Mouse (Mus musculus) lung, embryonic 14.5 days (tissue): ENCODE results near the gene Upp2. TPM values are rescaled to one million over a fixed set of nuclear protein-coding genes. Genes with fewer than 3 reads are reported as not detected.

Experiments
- ATAC-seq: fragments of 200-750 bp; cut with Nextera tagmentation; 2 replicates; pipeline ENCODE4 v1.8.0; 2017; ENCODE audit warnings: mild to moderate bottlenecking, moderate TSS enrichment, moderate library complexity; ENCODE audit not compliant: insufficient read depth
- DNase-seq: peaks from one replicate; pipeline ENCODE4 v3.0.0-alpha.2; 2015
- H3K27ac ChIP-seq: fragments of 300-500 bp; sonication (generic); 2 replicates; pipeline ENCODE4 v1.5.1; 2014; ENCODE audit warnings: low read depth, mild to moderate bottlenecking, moderate library complexity
- H3K27me3 ChIP-seq: fragments of 300-500 bp; sonication (generic); 2 replicates; pipeline ENCODE4 v1.6.1; 2014; ENCODE audit warnings: low read length, control low read depth; ENCODE audit not compliant: insufficient read depth
- H3K36me3 ChIP-seq: fragments of 300-500 bp; sonication (generic); 2 replicates; pipeline ENCODE4 v1.6.1; 2014; ENCODE audit warnings: control low read depth; ENCODE audit not compliant: insufficient read depth
- H3K4me1 ChIP-seq: fragments of 300-500 bp; sonication (generic); 2 replicates; pipeline ENCODE4 v1.6.1; 2014; ENCODE audit warnings: antibody characterized with exemption, control low read depth; ENCODE audit not compliant: insufficient read depth
- H3K4me2 ChIP-seq: fragments of 300-500 bp; sonication (generic); 2 replicates; pipeline ENCODE4 v1.6.1; 2014; ENCODE audit warnings: mild to moderate bottlenecking
- H3K4me3 ChIP-seq: fragments of 300-500 bp; sonication (generic); 2 replicates; pipeline ENCODE4 v1.5.1; 2014; ENCODE audit warnings: low read depth, low read length
- H3K9ac ChIP-seq: fragments of 300-500 bp; sonication (generic); 2 replicates; pipeline ENCODE4 v1.6.1; 2014
- H3K9me3 ChIP-seq: fragments of 300-500 bp; sonication (generic); 2 replicates; pipeline ENCODE4 v1.6.1; 2016; ENCODE audit warnings: low read depth, low read length, control low read depth
- CTCF ChIP-seq: IDR thresholded peaks from 2 replicates; pipeline ENCODE4 v1.5.1; 2016; ENCODE audit warnings: antibody characterized with exemption, low read depth
- WGBS: fragments of 180-500 bp; shearing (Covaris S2); extraction: QIAGEN DNeasy Blood & Tissue Kit; methylation state at CpG from one replicate; pipeline ENCODE4 v1.1.7; 2014; 5-methylcytosine and 5-hydroxymethylcytosine counted together
- polyA plus RNA-seq: library from polyadenylated mRNA; unstranded; fragments of >200 nt; fragmentation: Nextera tagmentation; extraction: Ambion mirVana; gene quantifications from 2 replicates; pipeline ENCODE4 v1.2.1, GENCODE M21; 2014

Upp2 gene
- polyA plus RNA-seq, 1 experiment from 2014 or later, result 8.6 TPM

- no peak overlapping the region for H3K27ac ChIP-seq
- no peak overlapping the region for H3K9ac ChIP-seq
- DNase-seq (peak; percentile 50), ATAC-seq (peak; percentile 65; the same call in 1 of the 2 replicates)
- TF ChIP-seq CTCF, result no peak
- no peak overlapping the region for H3K4me2 ChIP-seq
- H3K4me3 ChIP-seq, result no peak overlapping the region
- H3K27me3 ChIP-seq, result no peaks in the 10 kb centered on the region
- H3K4me1 ChIP-seq, result peaks cover 6% of the 10 kb centered on the region; the same call in 1 of the 2 replicates
- WGBS, result 29% methylated on average over 9 of the region's 9 CpGs
- no peaks in the 10 kb centered on the region for H3K9me3 ChIP-seq
- no peaks in the 10 kb centered on the region for H3K36me3 ChIP-seq
These were observed 16.6 kb upstream of the Upp2 start for GRCm38 (mm10) chr2:58550488-58550887.

GRCm38 (mm10) chr2:58551866-58552265 is 15.2 kb upstream of the Upp2 start:
- no peak overlapping the region for H3K4me2 ChIP-seq
- no peak for ATAC-seq
- no peak overlapping the region for H3K4me3 ChIP-seq
- H3K27me3 ChIP-seq, result no peaks in the 10 kb centered on the region
- no peak for TF ChIP-seq CTCF
- no peak for DNase-seq
- no peak overlapping the region for H3K9ac ChIP-seq
- no peaks in the 10 kb centered on the region for H3K9me3 ChIP-seq
- peaks cover 9% of the 10 kb centered on the region; the same call in 1 of the 2 replicates for H3K4me1 ChIP-seq
- H3K27ac ChIP-seq, result no peak overlapping the region
- WGBS, result 55% methylated on average over 6 of the region's 6 CpGs
- H3K36me3 ChIP-seq, result no peaks in the 10 kb centered on the region

- Histone ChIP-seq H3K4me1 (peaks cover 9% of the 10 kb centered on the region; the same call in 1 of the 2 replicates), H3K4me3 (no peak overlapping the region), H3K9me3 (no peaks in the 10 kb centered on the region), H3K36me3 (no peaks in the 10 kb centered on the region), H3K9ac (no peak overlapping the region), H3K27me3 (no peaks in the 10 kb centered on the region), H3K27ac (no peak overlapping the region), H3K4me2 (no peak overlapping the region)
- TF ChIP-seq CTCF, result no peak
- DNase-seq, result no peak
- no peak for ATAC-seq
- 52% methylated on average over 3 of the region's 3 CpGs for WGBS
These were observed 14.8 kb upstream of the Upp2 start for GRCm38 (mm10) chr2:58552296-58552695.

- Histone ChIP-seq H3K4me2 (no peak overlapping the region), H3K27me3 (no peaks in the 10 kb centered on the region), H3K9me3 (no peaks in the 10 kb centered on the region), H3K9ac (no peak overlapping the region), H3K4me3 (no peak overlapping the region), H3K36me3 (no peaks in the 10 kb centered on the region), H3K27ac (no peak overlapping the region), H3K4me1 (peaks cover 3% of the 10 kb centered on the region; the same call in 1 of the 2 replicates)
- no peak for TF ChIP-seq CTCF
- WGBS, result 46% methylated on average over 9 of the region's 9 CpGs
- DNase-seq, result no peak
- ATAC-seq, result no peak
These were observed 9.9 kb upstream of the Upp2 start for GRCm38 (mm10) chr2:58557045-58557845.

- WGBS, result 47% methylated on average over 4 of the region's 4 CpGs
- no peak for ATAC-seq
- no peak overlapping the region for H3K4me2 ChIP-seq
These were observed 5.0 kb upstream of the Upp2 start for GRCm38 (mm10) chr2:58562137-58562536.

GRCm38 (mm10) chr2:58565267-58565666 is 1.8 kb upstream of the Upp2 start:
- DNase-seq (no peak), ATAC-seq (no peak)
- Histone ChIP-seq H3K27me3 (no peaks in the 10 kb centered on the region), H3K4me2 (peak overlapping the region; percentile 79), H3K4me1 (peaks cover 22% of the 10 kb centered on the region), H3K9me3 (no peaks in the 10 kb centered on the region), H3K4me3 (peak overlapping the region; percentile 77), H3K9ac (peak overlapping the region; percentile 87; the same call in 1 of the 2 replicates), H3K27ac (peak overlapping the region; percentile 42; the same call in 1 of the 2 replicates), H3K36me3 (no peaks in the 10 kb centered on the region)
- no peak for TF ChIP-seq CTCF
- 43% methylated on average over 6 of the region's 6 CpGs for WGBS

More at GRCm38 (mm10) chr2:58562137-58562536, 5.0 kb upstream of the Upp2 start:
- Histone ChIP-seq H3K27ac (no peak overlapping the region), H3K27me3 (no peaks in the 10 kb centered on the region), H3K9ac (no peak overlapping the region), H3K36me3 (no peaks in the 10 kb centered on the region), H3K4me1 (peaks cover 16% of the 10 kb centered on the region), H3K4me3 (no peak overlapping the region), H3K9me3 (no peaks in the 10 kb centered on the region)
- no peak for TF ChIP-seq CTCF
- DNase-seq, result peak; percentile 46

- Histone ChIP-seq H3K4me2 (peak overlapping the region; percentile 79), H3K36me3 (no peaks in the 10 kb centered on the region), H3K27ac (peak overlapping the region; percentile 97), H3K9ac (peak overlapping the region; percentile 87), H3K9me3 (no peaks in the 10 kb centered on the region), H3K4me1 (peaks cover 22% of the 10 kb centered on the region), H3K27me3 (no peaks in the 10 kb centered on the region), H3K4me3 (peak overlapping the region; percentile 77)
- DNase-seq (peak; percentile 74), ATAC-seq (no peak)
- WGBS, result 2% methylated on average over 6 of the region's 6 CpGs
- no peak for TF ChIP-seq CTCF
These were observed 1.1 kb upstream of the Upp2 start for GRCm38 (mm10) chr2:58566049-58566409.
